Mouse (Mus musculus) lung, postnatal 0 days (tissue): ENCODE measurements around the gene Ptcra. TPM values are rescaled to one million over a fixed set of nuclear protein-coding genes. Genes with fewer than 3 reads are reported as not detected.
A peak's percentile ranks its signal among the peaks of the same experiment; 100 is the strongest.

Source experiments
- ATAC-seq: fragments of 200-750 bp; cut with Nextera tagmentation; 2 replicates; pipeline ENCODE4 v1.8.0; 2017; ENCODE audit warnings: moderate library complexity
- DNase-seq: peaks from one replicate; pipeline ENCODE4 v3.0.0-alpha.2; 2016; ENCODE audit warnings: low spot score
- H3K27ac ChIP-seq: fragments of 300-500 bp; sonication (generic); 2 replicates; pipeline ENCODE4 v1.5.1; 2014; ENCODE audit warnings: antibody characterized with exemption, mild to moderate bottlenecking, low read length, mixed read lengths
- H3K27me3 ChIP-seq: fragments of 300-500 bp; sonication (generic); replicated peaks from 2 replicates; pipeline ENCODE4 v1.6.1; 2014; ENCODE audit warnings: low read length, mixed read lengths; ENCODE audit not compliant: insufficient read depth
- H3K36me3 ChIP-seq: fragments of 300-500 bp; sonication (generic); 2 replicates; pipeline ENCODE4 v1.6.1; 2014; ENCODE audit warnings: low read length, mixed read lengths; ENCODE audit not compliant: insufficient read depth
- H3K4me1 ChIP-seq: fragments of 300-500 bp; sonication (generic); 2 replicates; pipeline ENCODE4 v1.6.1; 2014; ENCODE audit warnings: antibody characterized with exemption, low read depth, low read length, mixed read lengths; ENCODE audit not compliant: insufficient read depth
- H3K4me2 ChIP-seq: fragments of 300-500 bp; sonication (generic); replicated peaks from 2 replicates; pipeline ENCODE4 v1.6.1; 2014; ENCODE audit warnings: low read depth, mild to moderate bottlenecking, low read length, moderate library complexity, mixed read lengths
- H3K4me3 ChIP-seq: fragments of 300-500 bp; sonication (generic); 2 replicates; pipeline ENCODE4 v1.5.1; 2014; ENCODE audit warnings: low read depth, low read length
- H3K9ac ChIP-seq: fragments of 300-500 bp; sonication (generic); replicated peaks from 2 replicates; pipeline ENCODE4 v1.6.1; 2014; ENCODE audit warnings: low read depth, mild to moderate bottlenecking
- H3K9me3 ChIP-seq: fragments of 300-500 bp; sonication (generic); 2 replicates; pipeline ENCODE4 v1.6.1; 2016; ENCODE audit warnings: low read length, mixed read lengths
- CTCF ChIP-seq: IDR thresholded peaks from 2 replicates; pipeline ENCODE4 v1.5.1; 2016; ENCODE audit warnings: antibody characterized with exemption, mild to moderate bottlenecking
- EP300 ChIP-seq: IDR thresholded peaks from 2 replicates; pipeline ENCODE4 v1.6.1; 2016; ENCODE audit warnings: antibody characterized with exemption, mild to moderate bottlenecking, control low read depth
- WGBS: fragments of 180-500 bp; shearing (Covaris S2); extraction: QIAGEN DNeasy Blood & Tissue Kit; methylation state at CpG from one replicate; pipeline ENCODE4 v1.1.7; 2014; 5-methylcytosine and 5-hydroxymethylcytosine counted together
- polyA plus RNA-seq: library from polyadenylated mRNA; unstranded; fragments of >200 nt; fragmentation: Nextera tagmentation; extraction: Ambion mirVana; gene quantifications from 2 replicates; pipeline ENCODE4 v1.2.1, GENCODE M21; 2015

Ptcra gene
- polyA plus RNA-seq, 1 experiment from 2014 or later: not detected

DNA sequence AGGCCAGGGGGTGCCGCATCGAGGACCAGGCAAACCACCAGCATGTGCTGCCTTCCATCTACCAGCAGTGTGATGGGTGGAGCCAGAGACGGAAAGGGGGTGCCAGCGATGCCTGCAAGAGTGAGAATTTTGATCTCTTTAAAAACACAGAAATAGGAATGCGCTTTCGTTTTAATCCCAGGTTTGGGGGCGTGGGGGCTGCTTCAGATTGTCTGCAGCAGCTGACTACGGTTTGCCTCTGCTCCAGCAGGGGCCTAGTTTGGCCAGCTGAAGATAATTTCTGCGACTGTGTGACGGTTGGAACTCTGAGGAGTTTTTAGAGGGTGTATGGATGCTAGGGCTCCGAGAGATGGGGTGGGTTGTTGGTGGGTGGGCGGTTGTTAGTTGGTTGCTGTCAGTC is 4.8 kb downstream of the Ptcra start:
- no peaks in the 10 kb centered on the region for H3K36me3 ChIP-seq
- no peak overlapping the region for H3K9ac ChIP-seq
- no peak overlapping the region for H3K4me2 ChIP-seq
- WGBS: 79% methylated on average over 12 of the region's 12 CpGs
- H3K27ac ChIP-seq: no peak overlapping the region
- no peak for ATAC-seq
- no peak for DNase-seq
- no peaks in the 10 kb centered on the region for H3K4me1 ChIP-seq
- no peaks in the 10 kb centered on the region for H3K9me3 ChIP-seq
- TF ChIP-seq CTCF (no peak), EP300 (no peak)
- no peaks in the 10 kb centered on the region for H3K27me3 ChIP-seq
- H3K4me3 ChIP-seq: no peak overlapping the region

DNA sequence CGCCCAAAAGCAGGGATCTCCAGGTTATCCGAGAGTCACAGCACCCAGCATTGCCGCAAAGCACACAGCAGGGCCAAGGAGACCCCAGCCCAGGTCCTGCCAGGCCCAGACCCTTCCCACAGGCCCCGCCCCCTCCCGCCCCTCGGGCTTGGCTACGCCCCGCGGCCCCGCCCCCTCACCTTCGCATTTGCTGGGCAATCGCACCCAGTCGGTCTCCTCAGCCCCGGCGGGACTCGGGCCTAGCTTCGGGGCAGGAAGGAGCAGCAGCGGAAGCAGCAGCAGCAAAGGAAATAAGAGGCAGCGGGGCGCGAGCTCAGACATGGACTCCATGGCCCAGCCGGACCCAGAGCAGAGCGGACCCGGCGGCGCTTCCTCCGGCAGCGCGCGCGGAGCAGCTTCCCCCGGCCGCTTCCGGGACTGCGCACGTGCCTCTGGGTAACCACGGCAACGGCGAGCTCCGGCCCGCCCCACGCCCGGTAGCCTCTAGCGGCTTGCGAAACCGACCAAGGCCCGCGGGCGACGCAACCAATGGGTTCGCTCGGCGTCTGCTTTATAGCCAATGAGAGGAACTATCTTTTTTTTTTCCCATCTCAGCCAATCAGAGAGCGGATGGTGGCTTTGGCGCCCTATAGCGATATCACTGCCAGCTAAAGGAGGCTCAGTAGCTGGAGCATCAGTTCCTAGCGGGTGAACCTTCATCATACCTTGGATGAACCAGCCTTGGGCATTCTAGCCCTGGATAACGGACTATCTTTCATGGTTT is 11.5 kb downstream of the Ptcra start, which contains the start of gene Cnpy3:
Gene Cnpy3, minus strand, starts transcription at position 421 of the 763 bp plus-strand sequence.
- Histone ChIP-seq H3K4me3 (peak within 1 kb of the TSS; percentile 77), H3K27me3 (no peaks in the 10 kb centered on the region), H3K9me3 (no peaks in the 10 kb centered on the region), H3K27ac (peak within 1 kb of the TSS; percentile 91), H3K4me1 (peaks cover 4% of the 10 kb centered on the region; the same call in 1 of the 2 replicates), H3K4me2 (peak within 1 kb of the TSS; percentile 84), H3K9ac (peak within 1 kb of the TSS; percentile 55), H3K36me3 (peaks cover 4% of the 10 kb centered on the region; the same call in 1 of the 2 replicates)
- under 1% methylated on average over 50 of the region's 58 CpGs for WGBS
- TF ChIP-seq EP300 (peak; percentile 50; the same call in 1 of the 2 replicates), CTCF (no peak)
- ATAC-seq (peak; percentile 99), DNase-seq (peak; percentile 99)

DNA sequence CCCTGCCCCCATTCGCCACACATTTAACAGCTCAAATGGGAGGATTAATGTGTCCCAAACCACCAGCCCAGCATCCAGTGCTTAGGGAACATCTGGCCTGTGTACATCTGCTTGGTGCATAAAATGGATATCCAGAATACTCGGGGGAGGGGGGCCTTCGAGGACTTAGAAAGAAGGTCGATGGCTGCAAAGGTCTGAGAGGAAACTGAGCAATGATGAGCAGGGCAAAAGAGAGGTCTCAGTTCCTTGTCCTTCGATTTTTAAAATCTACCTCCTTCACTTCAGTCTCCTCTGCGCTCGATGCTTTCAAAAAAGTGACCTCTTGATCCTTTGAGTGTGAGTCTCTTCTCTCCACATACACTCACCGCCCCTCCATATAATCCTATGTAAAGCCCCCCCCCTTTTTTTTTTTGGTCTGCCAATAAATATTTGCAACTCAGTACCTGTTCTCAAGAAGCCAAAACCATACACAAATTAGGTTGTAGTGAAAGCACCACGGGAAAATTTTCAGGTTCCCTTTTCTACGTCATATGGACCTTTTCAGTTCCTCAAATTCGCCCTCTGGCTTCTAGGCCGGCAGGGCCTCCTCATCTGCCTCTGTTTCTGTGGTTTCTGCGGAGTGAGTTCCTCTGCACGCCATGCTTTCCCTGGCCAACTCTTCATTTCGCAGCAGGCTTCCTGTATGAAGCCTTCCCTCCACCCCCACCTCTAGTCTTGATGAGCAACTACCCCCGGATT is 12.3 kb downstream of the Ptcra start:
- no peaks in the 10 kb centered on the region for H3K27me3 ChIP-seq
- H3K9me3 ChIP-seq: no peaks in the 10 kb centered on the region
- peak overlapping the region; percentile 91 for H3K27ac ChIP-seq
- H3K4me2 ChIP-seq: peak overlapping the region; percentile 84
- peak overlapping the region; percentile 55 for H3K9ac ChIP-seq
- TF ChIP-seq CTCF (no peak), EP300 (no peak)
- H3K4me1 ChIP-seq: peaks cover 4% of the 10 kb centered on the region; the same call in 1 of the 2 replicates
- peaks cover 4% of the 10 kb centered on the region; the same call in 1 of the 2 replicates for H3K36me3 ChIP-seq
- DNase-seq (peak; percentile 65), ATAC-seq (peak; percentile 16)
- H3K4me3 ChIP-seq: peak overlapping the region; percentile 77
- WGBS: 15% methylated on average over 16 of the region's 16 CpGs

DNA sequence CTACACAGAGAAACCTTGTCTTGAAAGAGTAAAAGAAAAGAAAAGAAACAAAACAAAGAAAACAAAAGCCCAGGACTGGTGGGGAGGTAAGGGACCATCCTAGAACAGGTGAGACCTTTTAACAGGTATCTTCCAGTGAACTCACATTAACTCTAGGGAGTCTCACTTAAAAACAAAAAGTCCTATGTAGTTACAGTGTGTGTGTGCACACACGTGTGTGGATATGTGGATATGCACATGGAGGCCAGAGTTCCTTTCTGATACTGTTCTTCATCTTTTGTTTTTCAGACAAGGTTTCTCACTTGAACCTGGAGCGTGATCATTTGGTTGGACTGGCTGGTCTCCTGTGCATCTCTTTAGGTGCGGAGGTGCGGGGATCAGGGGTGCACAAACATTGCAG is 12.9 kb downstream of the Ptcra start:
- H3K27me3 ChIP-seq: no peaks in the 10 kb centered on the region
- WGBS: 89% methylated on average over 4 of the region's 4 CpGs
- ATAC-seq (no peak), DNase-seq (no peak)
- H3K4me3 ChIP-seq: no peak overlapping the region
- H3K9ac ChIP-seq: no peak overlapping the region
- no peak overlapping the region for H3K4me2 ChIP-seq
- no peaks in the 10 kb centered on the region for H3K9me3 ChIP-seq
- H3K27ac ChIP-seq: no peak overlapping the region
- peaks cover 9% of the 10 kb centered on the region; the same call in 1 of the 2 replicates for H3K36me3 ChIP-seq
- no peak for TF ChIP-seq CTCF
- no peak for TF ChIP-seq EP300
- H3K4me1 ChIP-seq: peaks cover 4% of the 10 kb centered on the region; the same call in 1 of the 2 replicates

DNA sequence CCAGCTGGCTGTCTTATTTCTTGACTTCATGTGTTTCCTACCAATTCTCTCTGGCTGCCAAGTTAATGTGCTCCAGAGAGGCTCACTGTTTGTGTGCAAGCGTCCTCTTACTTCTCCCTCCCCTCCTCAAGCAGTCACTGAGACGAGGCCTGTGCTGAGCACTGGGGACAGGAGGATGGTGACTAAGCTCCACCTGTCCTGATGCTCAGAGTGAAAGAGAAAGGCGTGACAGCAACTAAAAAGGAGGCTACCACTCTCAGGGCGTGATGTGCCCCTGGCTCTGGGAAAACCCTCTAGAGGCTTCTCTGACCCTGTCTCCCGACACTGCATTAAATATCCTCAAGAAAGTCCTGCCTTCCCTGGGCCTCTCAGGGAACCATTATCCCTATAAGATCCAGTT is 14.2 kb downstream of the Ptcra start:
- Histone ChIP-seq H3K36me3 (peaks cover 9% of the 10 kb centered on the region; the same call in 1 of the 2 replicates), H3K4me3 (no peak overlapping the region), H3K9me3 (no peaks in the 10 kb centered on the region), H3K9ac (no peak overlapping the region), H3K4me2 (no peak overlapping the region), H3K4me1 (peaks cover 4% of the 10 kb centered on the region; the same call in 1 of the 2 replicates), H3K27ac (no peak overlapping the region), H3K27me3 (no peaks in the 10 kb centered on the region)
- ATAC-seq (no peak), DNase-seq (no peak)
- 88% methylated on average over 5 of the region's 5 CpGs for WGBS
- TF ChIP-seq CTCF (no peak), EP300 (no peak)

DNA sequence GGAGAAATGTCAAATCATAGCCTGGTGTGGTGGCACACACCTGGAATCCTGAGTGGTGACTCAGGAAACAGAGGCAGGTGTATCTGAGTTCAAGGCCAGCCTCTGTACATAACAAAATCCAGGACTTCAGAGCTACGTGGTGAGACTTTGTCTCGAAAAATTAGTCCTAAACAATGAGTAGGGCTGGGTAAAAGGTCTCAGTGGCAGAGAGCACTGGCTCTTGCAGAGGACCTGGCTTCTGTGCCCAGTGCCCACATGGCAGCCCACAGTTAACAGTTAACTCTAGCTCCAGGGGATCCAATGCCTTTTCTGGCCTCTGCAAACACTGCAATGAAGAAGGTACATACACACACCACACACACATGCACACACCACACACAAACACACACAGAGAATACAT is 15.7 kb downstream of the Ptcra start:
- no peak for TF ChIP-seq CTCF
- TF ChIP-seq EP300: no peak
- Histone ChIP-seq H3K4me1 (peaks cover 4% of the 10 kb centered on the region; the same call in 1 of the 2 replicates), H3K36me3 (peaks cover 13% of the 10 kb centered on the region; the same call in 1 of the 2 replicates), H3K4me2 (no peak overlapping the region), H3K27ac (no peak overlapping the region), H3K9ac (no peak overlapping the region), H3K9me3 (no peaks in the 10 kb centered on the region), H3K27me3 (no peaks in the 10 kb centered on the region), H3K4me3 (no peak overlapping the region)
- no peak for DNase-seq
- WGBS: 88% methylated on average over 2 of the region's 2 CpGs
- ATAC-seq: no peak
